ENCODE assay signal across 31 mouse cellular contexts in genomic region chr11:94615494-94615893, GRCm38 (mm10). TPM values are rescaled to one million over a fixed set of nuclear protein-coding genes. Genes with fewer than 3 reads are reported as not detected.
A peak's percentile ranks its signal among the peaks of the same experiment; 100 is the strongest.
DNase-seq lines count a peak whose midpoint lies in the region; ATAC-seq and TF ChIP-seq lines count a peak whose summit lies in the region.
"Had no signal": no experiment of that assay in that cellular context is flagged by ENCODE, and none has a peak within 500 bp of the region (broad histone marks: within the 10 kb centered on the region; RNA-seq: fewer than 3 reads in every experiment).

No protein-coding gene starts in this region.

- H3K9me3 ChIP-seq in midbrain, embryonic 13.5 days, result 0 out of 2 replicates have a peak, but pooled peaks cover 3% of the 10 kb centered on the region
- H3K9me3 ChIP-seq: forebrain, embryonic 10.5 days; heart, embryonic 15.5 days; hindbrain, embryonic 15.5 days; intestine, embryonic 15.5 days; limb, embryonic 15.5 days; liver, embryonic 15.5 days; lung, embryonic 15.5 days; neural tube, embryonic 15.5 days had no signal

- H3K4me1 ChIP-seq in midbrain, embryonic 13.5 days (replicated peaks), result 0 out of 2 replicates have a peak, but pooled peaks cover 6% of the 10 kb centered on the region
- H3K4me1 ChIP-seq: heart, embryonic 15.5 days; hindbrain, embryonic 15.5 days; intestine, embryonic 15.5 days; limb, embryonic 15.5 days; liver, embryonic 15.5 days; lung, embryonic 15.5 days; neural tube, embryonic 15.5 days had no signal

- H3K27me3 ChIP-seq in midbrain, embryonic 13.5 days, result 0 out of 2 replicates have a peak, but pooled peaks cover 7% of the 10 kb centered on the region
- H3K27me3 ChIP-seq: hindbrain, embryonic 15.5 days; intestine, embryonic 15.5 days; limb, embryonic 15.5 days; liver, embryonic 15.5 days; lung, embryonic 15.5 days; Patski had no signal

- TF ChIP-seq CTCF in brain, embryonic 14.5 days (IDR thresholded peaks at IDR 0.05; ENCODE audit: borderline replicate concordance, extremely low read depth, insufficient read depth, insufficient read length), result no peak

- no peak overlapping the region for H3K4me2 ChIP-seq in midbrain, embryonic 13.5 days (replicated peaks)
- H3K4me2 ChIP-seq: heart, embryonic 15.5 days; hindbrain, embryonic 15.5 days; intestine, embryonic 15.5 days; limb, embryonic 15.5 days; liver, embryonic 15.5 days; lung, embryonic 15.5 days; neural tube, embryonic 15.5 days had no signal

- H3K4me3 ChIP-seq in midbrain, embryonic 13.5 days (replicated peaks), result no peak overlapping the region
- H3K4me3 ChIP-seq: forebrain, embryonic 10.5 days; heart, embryonic 15.5 days; hindbrain, embryonic 15.5 days; intestine, embryonic 15.5 days; layer of hippocampus, adult 2 months; limb, embryonic 15.5 days; liver, embryonic 15.5 days; lung, embryonic 15.5 days; neural tube, embryonic 15.5 days had no signal

- no peak overlapping the region for H3K9ac ChIP-seq in midbrain, embryonic 13.5 days (replicated peaks)
- H3K9ac ChIP-seq: heart, embryonic 15.5 days; hindbrain, embryonic 15.5 days; intestine, embryonic 15.5 days; limb, embryonic 15.5 days; liver, embryonic 15.5 days; lung, embryonic 15.5 days; neural tube, embryonic 15.5 days had no signal

- peak; percentile 56 for ATAC-seq in midbrain, embryonic 13.5 days
- ATAC-seq: CD4-positive, CD25-positive, alpha-beta regulatory T cell, adult 4 months; Patski had no signal

- no peak for TF ChIP-seq POLR2A in brain, embryonic 14.5 days (IDR thresholded peaks at IDR 0.05; ENCODE audit: borderline replicate concordance, extremely low read depth, insufficient read depth, insufficient read length, poor library complexity, severe bottlenecking)

- H3K27ac ChIP-seq in midbrain, embryonic 13.5 days, result no peak overlapping the region
- H3K27ac ChIP-seq: forebrain, embryonic 10.5 days; heart, embryonic 15.5 days; hindbrain, embryonic 15.5 days; intestine, embryonic 15.5 days; layer of hippocampus, adult 2 months; limb, embryonic 15.5 days; liver, embryonic 15.5 days; lung, embryonic 15.5 days; macrophage; neural tube, embryonic 15.5 days had no signal

- WGBS in midbrain, embryonic 13.5 days, result 14% methylated on average over 4 of the region's 4 CpGs

- no peaks in the 10 kb centered on the region for H3K36me3 ChIP-seq in midbrain, embryonic 13.5 days
- H3K36me3 ChIP-seq: forebrain, embryonic 10.5 days; heart, embryonic 15.5 days; hindbrain, embryonic 15.5 days; intestine, embryonic 15.5 days; limb, embryonic 15.5 days; liver, embryonic 15.5 days; lung, embryonic 15.5 days; neural tube, embryonic 15.5 days had no signal

- DNase-seq in heart, adult 11 months, result peak; percentile 56
- no peak for DNase-seq in heart, postnatal 4 days
- DNase-seq in MN1 (ENCODE audit: low spot score), result peak; percentile 26
- DNase-seq in brain, embryonic 14.5 days (ENCODE audit: low read depth), result peak; percentile 56
- DNase-seq in left cerebral cortex, adult 9 months (ENCODE audit: low spot score in 2 of 2), result no peak
- no peak for DNase-seq in layer of hippocampus, adult 18-20 months (ENCODE audit: low spot score in 2 of 2)
- DNase-seq in thymus, postnatal 4 days, result no peak
- DNase-seq: adrenal gland, adult 2 months; cerebellum, adult 2 months; cerebellum, postnatal 25 days; gastrocnemius, postnatal 25 days; heart, postnatal 36 days; kidney, adult 8-10 months; kidney, postnatal 10 days; layer of hippocampus, postnatal 36 days; right cerebral cortex, postnatal 25 days; spleen, adult 18-20 months; thymus, postnatal 36 days had no signal

RNA-seq across cellular contexts. Expression of gene Acsf2, which starts 13.8 kb away (rescaled TPM):
- 10 to 100 TPM; 29.8 to 30.4 TPM for total RNA-seq in heart, postnatal 4 days (2021)
- polyA plus RNA-seq in brain, embryonic 14.5 days (2012; rRNA removed), result 7.2 and 9.7 TPM in 2 replicates
- polyA plus RNA-seq in midbrain, embryonic 13.5 days (2015; fragmentation: Nextera tagmentation; extraction: Ambion mirVana), result 1.7 TPM in 2 replicates
- 10 to 100 TPM; 17.2 to 19.2 TPM for total RNA-seq in layer of hippocampus, adult 18-20 months (2021)

RNA-seq across cellular contexts. Expression of gene Lrrc59, which starts 14.1 kb away (rescaled TPM):
- total RNA-seq in heart, postnatal 4 days (2021), result 10 to 100 TPM; 85.0 to 91.8 TPM
- polyA plus RNA-seq in brain, embryonic 14.5 days (2012; rRNA removed), result 89.6 and 112 TPM in 2 replicates
- 167 and 168 TPM in 2 replicates for polyA plus RNA-seq in midbrain, embryonic 13.5 days (2015; fragmentation: Nextera tagmentation; extraction: Ambion mirVana)
- 10 to 100 TPM; 78.3 to 87.0 TPM for total RNA-seq in layer of hippocampus, adult 18-20 months (2021)

RNA-seq across cellular contexts. Expression of gene Mrpl27, which starts 38.1 kb away (rescaled TPM):
- 10 to 100 TPM; 72.9 to 78.9 TPM for total RNA-seq in heart, postnatal 4 days (2021)
- polyA plus RNA-seq in brain, embryonic 14.5 days (2012; rRNA removed), result 85.5 and 89.5 TPM in 2 replicates
- 139 and 150 TPM in 2 replicates for polyA plus RNA-seq in midbrain, embryonic 13.5 days (2015; fragmentation: Nextera tagmentation; extraction: Ambion mirVana)
- 10 to 100 TPM; 74.4 to 79.3 TPM for total RNA-seq in layer of hippocampus, adult 18-20 months (2021)

RNA-seq across cellular contexts. Expression of gene Eme1, which starts 38.3 kb away (rescaled TPM):
- 1 to 10 TPM; 4.2 to 5.1 TPM for total RNA-seq in heart, postnatal 4 days (2021)
- 7.3 and 13.5 TPM in 2 replicates for polyA plus RNA-seq in brain, embryonic 14.5 days (2012; rRNA removed)
- polyA plus RNA-seq in midbrain, embryonic 13.5 days (2015; fragmentation: Nextera tagmentation; extraction: Ambion mirVana), result 11.6 and 13.6 TPM in 2 replicates
- under 1 TPM in 1 of 2 experiments, not detected in 1; 0.25 TPM for total RNA-seq in layer of hippocampus, adult 18-20 months (2021)
- total RNA-seq: layer of hippocampus, postnatal 36 days had no signal

RNA-seq across cellular contexts. Expression of gene Chad, which starts 50.6 kb away (rescaled TPM):
- under 1 TPM; 0.61 to 0.62 TPM for total RNA-seq in heart, postnatal 4 days (2021)
- polyA plus RNA-seq in brain, embryonic 14.5 days (2012; rRNA removed), result 0.06 and 0.44 TPM in 2 replicates
- 0.12 TPM in 1 of 2 replicates, not detected in the other for polyA plus RNA-seq in midbrain, embryonic 13.5 days (2015; fragmentation: Nextera tagmentation; extraction: Ambion mirVana)
- total RNA-seq in layer of hippocampus, adult 18-20 months (2021), result under 1 TPM; 0.30 to 0.58 TPM
- total RNA-seq: adrenal gland, adult 2 months had no signal
- polyA plus RNA-seq: macrophage had no signal

Comparison
In these comparisons a context has a peak if more than half of its experiments do, and no peak if none do; other contexts are left out.
1. DNase-seq: peak in heart, adult 11 months (single experiment), MN1 (single experiment) and brain, embryonic 14.5 days (single experiment); none in heart, postnatal 4 days (single experiment), left cerebral cortex, adult 9 months (0 of 2), layer of hippocampus, adult 18-20 months (0 of 2) and thymus, postnatal 4 days (single experiment).